Mouse (Mus musculus) heart, embryonic 16.5 days (tissue): ENCODE measurements around the gene Mtmr6. TPM values are rescaled to one million over a fixed set of nuclear protein-coding genes. Genes with fewer than 3 reads are reported as not detected.

Source experiments
- ATAC-seq: fragments of 200-750 bp; cut with Nextera tagmentation; replicated peaks from 2 replicates; pipeline ENCODE4 v1.8.0; 2017; ENCODE audit warnings: moderate number of reproducible peaks; ENCODE audit not compliant: insufficient read depth, low FRiP score; ENCODE audit errors: extremely low read depth
- H3K27ac ChIP-seq: fragments of 300-500 bp; sonication (generic); 2 replicates; pipeline ENCODE4 v1.5.1; 2014; ENCODE audit warnings: mild to moderate bottlenecking, low read length, control low read depth, moderate library complexity
- H3K27me3 ChIP-seq: fragments of 300-500 bp; sonication (generic); 2 replicates; pipeline ENCODE4 v1.6.1; 2014; ENCODE audit warnings: low read length, mixed read lengths; ENCODE audit not compliant: control insufficient read depth, insufficient read depth
- H3K36me3 ChIP-seq: fragments of 300-500 bp; sonication (generic); 2 replicates; pipeline ENCODE4 v1.6.1; 2014; ENCODE audit not compliant: control insufficient read depth, insufficient read depth
- H3K4me1 ChIP-seq: fragments of 300-500 bp; sonication (generic); 2 replicates; pipeline ENCODE4 v1.6.1; 2014; ENCODE audit warnings: low read length, mixed read lengths; ENCODE audit not compliant: control insufficient read depth, insufficient read depth
- H3K4me2 ChIP-seq: fragments of 300-500 bp; sonication (generic); 2 replicates; pipeline ENCODE4 v1.6.1; 2014; ENCODE audit warnings: low read depth, mild to moderate bottlenecking, control low read depth, low read length
- H3K4me3 ChIP-seq: fragments of 300-500 bp; sonication (generic); 2 replicates; pipeline ENCODE4 v1.5.1; 2014; ENCODE audit warnings: mild to moderate bottlenecking, control low read depth, low read length
- H3K9ac ChIP-seq: fragments of 300-500 bp; sonication (generic); 2 replicates; pipeline ENCODE4 v1.6.1; 2014; ENCODE audit warnings: low read length, control low read depth
- H3K9me3 ChIP-seq: fragments of 300-500 bp; sonication (generic); replicated peaks from 2 replicates; pipeline ENCODE4 v1.6.1; 2016; ENCODE audit warnings: low read length; ENCODE audit not compliant: control insufficient read depth
- WGBS: fragments of 180-500 bp; shearing (Covaris S2); extraction: QIAGEN DNeasy Blood & Tissue Kit; methylation state at CpG from one replicate; pipeline ENCODE4 v1.1.7; 2014; 5-methylcytosine and 5-hydroxymethylcytosine counted together
- polyA plus RNA-seq: library from polyadenylated mRNA; unstranded; fragments of >200 nt; fragmentation: Nextera tagmentation; extraction: Ambion mirVana; gene quantifications from 2 replicates; pipeline ENCODE4 v1.2.1, GENCODE M21; 2015

Mtmr6 gene
- polyA plus RNA-seq, 1 experiment from 2014 or later: 30.1 TPM

DNA sequence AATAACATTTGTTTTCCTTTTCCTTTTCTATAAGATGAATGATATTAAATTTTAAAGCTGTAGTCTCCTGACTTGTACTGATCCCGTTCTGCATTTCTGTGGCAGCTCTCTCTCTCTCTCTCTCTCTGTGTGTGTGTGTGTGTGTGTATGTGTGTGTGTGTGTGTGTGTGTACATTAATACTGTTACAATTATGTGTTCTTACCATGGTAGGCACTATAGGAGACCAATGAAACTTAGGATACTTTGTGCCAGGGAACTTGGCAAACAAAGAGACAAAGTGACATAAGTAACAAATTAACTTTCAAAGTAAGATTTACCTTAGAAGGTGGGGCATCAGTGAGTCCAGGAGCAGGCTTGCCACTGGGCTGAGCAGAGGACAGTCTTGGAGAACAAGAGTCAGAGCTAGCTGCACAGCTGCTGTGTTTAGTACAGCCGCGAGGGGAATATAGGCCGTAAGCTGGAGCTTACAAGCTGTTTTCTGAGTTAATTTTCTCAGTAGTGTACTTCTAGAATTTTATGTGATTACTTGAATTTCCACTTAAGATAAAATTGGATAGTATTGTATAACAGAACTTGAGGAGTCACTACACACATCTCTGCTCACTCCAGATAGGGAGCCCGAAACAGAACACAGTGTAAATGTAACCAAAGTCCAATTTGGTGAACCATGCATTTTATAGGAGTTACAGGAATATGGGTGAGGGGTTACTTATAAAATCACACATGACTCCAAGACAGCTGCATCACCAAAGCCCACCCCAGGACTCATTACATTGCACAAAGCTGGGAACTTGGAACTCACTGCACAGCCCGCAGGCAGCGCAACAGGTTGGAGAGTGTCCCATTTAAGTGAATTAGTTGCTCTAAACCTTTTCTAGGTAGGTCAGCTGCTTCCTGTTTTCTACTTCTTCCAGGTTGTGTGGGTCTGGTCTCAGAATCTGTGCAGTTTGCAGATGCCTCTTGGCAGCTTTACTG lies 10.6 kb downstream of the Mtmr6 start:
- Histone ChIP-seq H3K4me2 (no peak overlapping the region), H3K27me3 (no peaks in the 10 kb centered on the region), H3K9ac (no peak overlapping the region), H3K9me3 (no peaks in the 10 kb centered on the region), H3K4me3 (no peak overlapping the region), H3K4me1 (peaks cover 5% of the 10 kb centered on the region; the same call in 1 of the 2 replicates), H3K27ac (no peak overlapping the region), H3K36me3 (peaks cover 2% of the 10 kb centered on the region)
- no peak for ATAC-seq
- WGBS: 88% methylated on average over 7 of the region's 7 CpGs

DNA sequence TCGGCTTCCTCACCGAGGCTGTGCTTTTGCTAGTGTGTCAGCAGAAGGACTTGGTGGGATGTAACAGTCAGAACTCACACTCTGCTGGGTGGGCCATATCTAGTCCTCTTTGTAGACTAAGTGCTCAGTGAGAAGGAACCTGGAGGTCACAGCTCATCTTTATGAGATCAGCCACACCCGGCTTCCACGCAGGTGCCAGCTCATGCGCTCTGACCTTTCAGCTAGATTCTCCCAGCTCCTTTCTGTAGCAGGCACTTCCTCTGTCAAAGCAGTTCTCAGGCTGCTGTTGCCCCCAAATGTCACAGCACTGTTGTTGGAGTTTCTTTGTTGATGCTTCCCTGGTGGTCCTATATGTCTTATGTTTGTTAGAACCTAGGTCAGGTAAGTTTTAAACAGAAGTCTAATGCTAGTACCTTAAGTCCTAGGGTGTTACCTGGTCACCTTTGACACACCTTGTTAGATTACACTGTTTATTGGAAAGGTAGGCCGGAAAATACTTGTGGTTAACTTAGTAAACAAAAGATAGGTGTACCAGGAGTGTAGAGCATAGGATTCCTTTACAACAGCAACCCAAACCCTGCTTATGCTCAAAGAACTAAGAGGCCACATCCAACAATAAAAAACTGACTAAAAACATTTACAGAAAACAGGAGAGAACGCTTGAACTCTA lies 21.3 kb downstream of the Mtmr6 start:
- no peak overlapping the region for H3K4me2 ChIP-seq
- no peaks in the 10 kb centered on the region for H3K9me3 ChIP-seq
- no peak overlapping the region for H3K27ac ChIP-seq
- peaks cover 14% of the 10 kb centered on the region for H3K36me3 ChIP-seq
- H3K4me3 ChIP-seq: no peak overlapping the region
- no peaks in the 10 kb centered on the region for H3K4me1 ChIP-seq
- no peaks in the 10 kb centered on the region for H3K27me3 ChIP-seq
- no peak overlapping the region for H3K9ac ChIP-seq
- no peak for ATAC-seq
- 90% methylated on average over 7 of the region's 7 CpGs for WGBS

DNA sequence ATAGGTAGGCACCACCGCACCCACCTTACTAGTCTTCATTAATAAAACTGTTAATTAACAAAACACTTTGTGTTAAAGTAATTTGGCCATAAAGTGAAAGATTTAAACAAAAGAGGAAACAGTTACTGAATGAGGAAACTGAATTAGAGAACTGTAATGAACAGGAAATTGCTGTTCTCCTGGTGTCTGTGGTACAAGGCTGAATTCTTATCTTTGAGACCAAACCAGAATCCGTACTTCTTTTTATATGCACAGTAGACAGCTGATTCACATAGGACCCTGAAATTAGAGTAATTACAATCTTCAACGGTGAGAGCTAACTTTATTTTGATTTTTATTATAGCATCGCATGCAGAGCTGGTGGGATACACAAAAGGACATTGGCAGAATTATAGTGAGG lies 25.3 kb downstream of the Mtmr6 start:
- 79% methylated on average over 4 of the region's 4 CpGs for WGBS
- Histone ChIP-seq H3K36me3 (peaks cover 7% of the 10 kb centered on the region), H3K4me1 (no peaks in the 10 kb centered on the region), H3K27ac (no peak overlapping the region), H3K27me3 (no peaks in the 10 kb centered on the region), H3K9ac (no peak overlapping the region), H3K4me2 (no peak overlapping the region), H3K4me3 (no peak overlapping the region), H3K9me3 (no peaks in the 10 kb centered on the region)
- ATAC-seq: no peak

DNA sequence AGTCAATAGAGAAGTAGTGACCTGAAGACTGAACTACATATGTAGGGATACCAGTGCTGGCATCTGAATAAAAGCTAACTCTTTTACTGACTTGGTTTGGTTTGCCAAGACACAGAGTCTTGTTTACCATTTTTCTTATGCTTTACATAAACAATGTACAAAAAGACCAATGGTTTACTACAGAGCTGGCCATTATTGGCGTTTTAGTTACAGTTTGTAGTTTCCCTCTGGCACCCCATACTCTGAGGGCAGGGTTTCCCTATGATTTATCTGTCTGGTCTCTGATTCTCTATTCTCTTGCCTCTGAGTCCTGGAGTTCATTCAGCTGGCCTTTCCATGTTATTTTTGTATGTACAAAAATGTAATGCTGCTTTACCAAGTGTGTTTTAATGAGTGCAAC lies 30.5 kb downstream of the Mtmr6 start:
- no peak for ATAC-seq
- H3K4me1 ChIP-seq: no peaks in the 10 kb centered on the region
- WGBS: 80% methylated on average over 1 of the region's 1 CpGs

GRCm38 (mm10) chr14:60300224-60300991 lies 35.4 kb downstream of the Mtmr6 start:
- no peak overlapping the region for H3K9ac ChIP-seq
- H3K27me3 ChIP-seq: no peaks in the 10 kb centered on the region
- no peak overlapping the region for H3K4me2 ChIP-seq
- H3K4me3 ChIP-seq: no peak overlapping the region
- WGBS: 66% methylated on average over 14 of the region's 14 CpGs
- H3K27ac ChIP-seq: no peak overlapping the region
- no peaks in the 10 kb centered on the region for H3K9me3 ChIP-seq
- no peak for ATAC-seq
- H3K4me1 ChIP-seq: no peaks in the 10 kb centered on the region
- H3K36me3 ChIP-seq: peaks cover 7% of the 10 kb centered on the region; the same call in 1 of the 2 replicates

More for the DNA sequence above, 30.5 kb downstream of the Mtmr6 start:
- Histone ChIP-seq H3K9me3 (no peaks in the 10 kb centered on the region), H3K4me2 (no peak overlapping the region), H3K36me3 (peaks cover 4% of the 10 kb centered on the region; the same call in 1 of the 2 replicates), H3K27ac (no peak overlapping the region), H3K9ac (no peak overlapping the region), H3K27me3 (no peaks in the 10 kb centered on the region), H3K4me3 (no peak overlapping the region)

DNA sequence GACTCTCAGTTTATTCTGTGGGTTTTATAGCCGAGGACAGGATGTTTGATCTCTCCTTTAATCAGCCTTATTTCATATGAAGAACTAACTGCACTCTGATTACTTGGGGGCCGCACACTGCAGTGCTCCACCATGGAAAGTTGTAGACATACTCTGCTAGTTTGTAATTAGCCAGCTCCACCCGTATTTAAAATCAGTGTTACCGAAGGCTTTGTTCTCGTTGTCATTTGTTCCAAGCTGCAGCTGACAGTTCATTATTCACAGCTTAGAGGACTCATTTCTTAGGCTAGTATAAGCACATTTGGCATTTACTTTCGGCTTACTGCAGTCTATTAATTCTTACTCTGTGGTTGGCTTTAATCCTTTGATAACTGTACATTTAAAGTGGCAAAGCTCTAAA lies 36.0 kb downstream of the Mtmr6 start:
- H3K27ac ChIP-seq: no peak overlapping the region
- WGBS: 83% methylated on average over 6 of the region's 6 CpGs

DNA sequence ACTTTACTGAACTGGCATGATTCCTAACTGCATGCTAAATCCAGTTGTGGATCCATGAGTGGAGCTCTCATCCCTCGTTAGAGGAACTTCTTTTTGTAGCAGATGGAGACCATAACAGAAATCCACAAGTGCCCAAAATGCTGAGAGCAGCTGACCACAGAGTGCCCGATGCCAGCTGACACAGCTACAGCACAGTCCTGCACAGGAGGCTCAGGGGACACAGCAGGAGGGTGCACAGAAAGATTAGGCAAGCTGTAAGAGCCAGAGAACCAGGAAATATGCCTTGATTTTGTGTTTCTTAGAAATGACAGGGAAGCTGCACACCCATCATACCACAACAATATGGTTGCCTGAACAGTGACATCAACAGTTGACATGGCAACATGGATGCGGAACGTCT lies 37.4 kb downstream of the Mtmr6 start:
- Histone ChIP-seq H3K36me3 (peaks cover 2% of the 10 kb centered on the region; the same call in 1 of the 2 replicates), H3K4me2 (no peak overlapping the region), H3K9ac (no peak overlapping the region), H3K27me3 (no peaks in the 10 kb centered on the region), H3K9me3 (no peaks in the 10 kb centered on the region), H3K27ac (no peak overlapping the region), H3K4me1 (no peaks in the 10 kb centered on the region), H3K4me3 (no peak overlapping the region)
- ATAC-seq: no peak
- WGBS: 82% methylated on average over 4 of the region's 4 CpGs

More for the DNA sequence above, 36.0 kb downstream of the Mtmr6 start:
- Histone ChIP-seq H3K4me1 (no peaks in the 10 kb centered on the region), H3K4me2 (no peak overlapping the region), H3K9ac (no peak overlapping the region), H3K4me3 (no peak overlapping the region), H3K27me3 (no peaks in the 10 kb centered on the region), H3K36me3 (peaks cover 7% of the 10 kb centered on the region; the same call in 1 of the 2 replicates), H3K9me3 (no peaks in the 10 kb centered on the region)
- ATAC-seq: no peak

DNA sequence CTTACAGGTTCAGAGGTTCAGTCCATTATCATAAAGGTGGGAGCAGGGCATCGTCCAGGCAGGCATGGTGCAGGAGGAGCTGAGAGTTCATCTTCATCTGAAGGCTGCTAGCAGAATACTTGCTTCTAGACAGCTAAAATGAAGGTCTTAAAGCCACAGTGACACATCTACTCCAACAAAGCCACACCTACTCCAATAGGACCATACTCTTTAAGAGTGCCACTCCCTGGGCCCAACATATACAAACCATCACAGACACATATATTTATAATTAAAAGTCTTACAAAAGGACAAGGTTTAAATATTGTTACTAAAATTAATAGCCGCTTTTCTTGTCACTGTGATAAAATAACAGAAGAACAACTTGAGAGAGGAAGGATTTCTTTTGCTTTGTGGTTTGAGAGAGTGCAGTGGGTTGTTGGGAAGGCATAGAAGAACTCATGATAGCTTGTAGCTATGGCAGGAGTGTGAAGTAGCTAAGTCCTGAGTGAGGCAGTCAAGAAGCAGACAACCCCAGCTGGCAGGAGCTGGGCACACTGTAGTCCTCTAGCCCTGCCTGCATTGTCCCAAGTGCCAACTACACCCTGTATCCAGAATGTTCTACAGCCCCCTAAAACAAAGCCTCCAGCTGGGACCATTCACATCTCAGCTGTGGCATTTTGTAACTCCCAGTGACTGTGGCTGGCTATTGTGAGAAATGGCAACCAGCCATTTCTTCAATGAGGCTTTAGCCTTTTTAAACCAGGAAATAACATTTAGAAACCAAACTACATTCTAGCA lies 39.6 kb downstream of the Mtmr6 start:
- H3K9ac ChIP-seq: no peak overlapping the region
- no peaks in the 10 kb centered on the region for H3K9me3 ChIP-seq
- H3K4me3 ChIP-seq: no peak overlapping the region
- WGBS: 93% methylated on average over 2 of the region's 2 CpGs
- peaks cover 2% of the 10 kb centered on the region; the same call in 1 of the 2 replicates for H3K36me3 ChIP-seq
- no peaks in the 10 kb centered on the region for H3K27me3 ChIP-seq
- no peak overlapping the region for H3K4me2 ChIP-seq
- ATAC-seq: no peak
- no peaks in the 10 kb centered on the region for H3K4me1 ChIP-seq
- no peak overlapping the region for H3K27ac ChIP-seq
